Mouse (Mus musculus) neural tube, embryonic 15.5 days (tissue): ENCODE results near the gene Brap. TPM values are rescaled to one million over a fixed set of nuclear protein-coding genes. Genes with fewer than 3 reads are reported as not detected.
"Not testable (repeated sequence)": the region's sequence is repeated elsewhere in the genome, so short reads cannot be mapped to it uniquely, and the experiment has no call there.

Experiments
- ATAC-seq: fragments of 200-750 bp; cut with Nextera tagmentation; 2 replicates; pipeline ENCODE4 v1.8.0; 2017; ENCODE audit warnings: mild to moderate bottlenecking, moderate TSS enrichment, moderate library complexity; ENCODE audit not compliant: low FRiP score
- H3K27ac ChIP-seq: fragments of 300-500 bp; sonication (generic); replicated peaks from 2 replicates; pipeline ENCODE4 v1.5.1; 2015; ENCODE audit warnings: mild to moderate bottlenecking, inconsistent platforms
- H3K27me3 ChIP-seq: fragments of 300-500 bp; sonication (generic); replicated peaks from 2 replicates; pipeline ENCODE4 v1.6.1; 2015; ENCODE audit warnings: inconsistent platforms
- H3K36me3 ChIP-seq: fragments of 300-500 bp; sonication (generic); 2 replicates; pipeline ENCODE4 v1.6.1; 2015; ENCODE audit warnings: inconsistent platforms
- H3K4me1 ChIP-seq: fragments of 300-500 bp; sonication (generic); 2 replicates; pipeline ENCODE4 v1.6.1; 2015; ENCODE audit warnings: inconsistent platforms
- H3K4me2 ChIP-seq: fragments of 300-500 bp; sonication (generic); 2 replicates; pipeline ENCODE4 v1.6.1; 2015; ENCODE audit warnings: inconsistent platforms, mild to moderate bottlenecking, moderate library complexity
- H3K4me3 ChIP-seq: fragments of 300-500 bp; sonication (generic); replicated peaks from 2 replicates; pipeline ENCODE4 v1.5.1; 2015; ENCODE audit warnings: mild to moderate bottlenecking, inconsistent platforms
- H3K9ac ChIP-seq: fragments of 300-500 bp; sonication (generic); replicated peaks from 2 replicates; pipeline ENCODE4 v1.6.1; 2015; ENCODE audit warnings: mild to moderate bottlenecking, inconsistent platforms
- H3K9me3 ChIP-seq: fragments of 300-500 bp; sonication (generic); replicated peaks from 2 replicates; pipeline ENCODE4 v1.6.1; 2016; ENCODE audit warnings: inconsistent platforms
- WGBS: fragments of 180-500 bp; shearing (Covaris S2); methylation state at CpG from one replicate; pipeline ENCODE4 v1.1.7; 2015; ENCODE audit warnings: mixed read lengths; 5-methylcytosine and 5-hydroxymethylcytosine counted together
- polyA plus RNA-seq: library from polyadenylated mRNA; unstranded; fragments of >200 nt; fragmentation: Nextera tagmentation; extraction: Ambion mirVana; gene quantifications from 2 replicates; pipeline ENCODE4 v1.2.1, GENCODE M21; 2015

The Brap gene
- 38.9 and 42.1 TPM in 2 replicates for polyA plus RNA-seq

- peak within 1 kb of the TSS; percentile 91 for H3K9ac ChIP-seq
- ATAC-seq: peak; percentile 92
- no peaks in the 10 kb centered on the region for H3K9me3 ChIP-seq
- H3K27me3 ChIP-seq: no peaks in the 10 kb centered on the region
- H3K4me2 ChIP-seq: peak within 1 kb of the TSS; percentile 86
- peaks cover 21% of the 10 kb centered on the region for H3K36me3 ChIP-seq
- H3K4me3 ChIP-seq: peak within 1 kb of the TSS; percentile 87
- H3K4me1 ChIP-seq: peaks cover 24% of the 10 kb centered on the region
- peak within 1 kb of the TSS; percentile 82 for H3K27ac ChIP-seq
- WGBS: 2% methylated on average over 68 of the region's 85 CpGs
These were observed at the start of gene Brap, which contains the start of gene Acad10 for GRCm38 (mm10) chr5:121660059-121660896. Gene Brap, plus strand, starts transcription at chr5:121660563. Gene Acad10, minus strand, starts transcription at chr5:121660514.

- no peaks in the 10 kb centered on the region for H3K36me3 ChIP-seq
- H3K4me2 ChIP-seq: no peak overlapping the region
- no peak overlapping the region for H3K9ac ChIP-seq
- 80% methylated on average over 6 of the region's 6 CpGs for WGBS
- H3K4me1 ChIP-seq: no peaks in the 10 kb centered on the region
- H3K27ac ChIP-seq: no peak overlapping the region
- no peak overlapping the region for H3K4me3 ChIP-seq
- no peak for ATAC-seq
- no peaks in the 10 kb centered on the region for H3K9me3 ChIP-seq
- no peaks in the 10 kb centered on the region for H3K27me3 ChIP-seq
These were observed 48.3 kb upstream of the Brap start for GRCm38 (mm10) chr5:121612036-121612435.

GRCm38 (mm10) chr5:121614921-121615320, 45.4 kb upstream of the Brap start:
- H3K4me2 ChIP-seq, ATAC-seq, H3K9ac ChIP-seq: not testable (repeated sequence)

GRCm38 (mm10) chr5:121618592-121619513, 41.5 kb upstream of the Brap start, which contains the start of gene Acad12:
Gene Acad12, minus strand, starts transcription at chr5:121618938.
- under 1% methylated on average over 57 of the region's 58 CpGs for WGBS
- H3K4me1 ChIP-seq: peaks cover 17% of the 10 kb centered on the region

More at GRCm38 (mm10) chr5:121614921-121615320, 45.4 kb upstream of the Brap start:
- not testable (repeated sequence) for H3K27me3 ChIP-seq, H3K9me3 ChIP-seq, H3K27ac ChIP-seq, H3K4me3 ChIP-seq, H3K36me3 ChIP-seq
- WGBS: 88% methylated on average over 3 of the region's 3 CpGs
- H3K4me1 ChIP-seq: peaks cover 12% of the 10 kb centered on the region

GRCm38 (mm10) chr5:121621102-121621501, 39.3 kb upstream of the Brap start:
- Histone ChIP-seq H3K27me3 (no peaks in the 10 kb centered on the region), H3K4me2 (no peak overlapping the region), H3K27ac (no peak overlapping the region), H3K4me3 (no peak overlapping the region), H3K36me3 (no peaks in the 10 kb centered on the region), H3K9ac (no peak overlapping the region), H3K9me3 (no peaks in the 10 kb centered on the region), H3K4me1 (peaks cover 17% of the 10 kb centered on the region)
- ATAC-seq: no peak
- WGBS: 96% methylated on average over 5 of the region's 5 CpGs

More at GRCm38 (mm10) chr5:121618592-121619513, 41.5 kb upstream of the Brap start, which contains the start of gene Acad12:
- Histone ChIP-seq H3K9ac (peak within 1 kb of the TSS; percentile 89), H3K9me3 (no peaks in the 10 kb centered on the region), H3K27ac (peak within 1 kb of the TSS; percentile 88), H3K27me3 (no peaks in the 10 kb centered on the region), H3K4me2 (peak within 1 kb of the TSS; percentile 79), H3K36me3 (no peaks in the 10 kb centered on the region), H3K4me3 (peak within 1 kb of the TSS; percentile 83)
- ATAC-seq: peak; percentile 89

- 87% methylated on average over 3 of the region's 3 CpGs for WGBS
- Histone ChIP-seq H3K9me3 (no peaks in the 10 kb centered on the region), H3K36me3 (no peaks in the 10 kb centered on the region), H3K4me2 (no peak overlapping the region), H3K27me3 (no peaks in the 10 kb centered on the region), H3K9ac (no peak overlapping the region), H3K27ac (no peak overlapping the region), H3K4me1 (peaks cover 13% of the 10 kb centered on the region), H3K4me3 (no peak overlapping the region)
- no peak for ATAC-seq
These were observed 37.1 kb upstream of the Brap start for GRCm38 (mm10) chr5:121623241-121623640.

- 0% methylated on average over 1 of the region's 1 CpGs for WGBS
- no peak for ATAC-seq
- Histone ChIP-seq H3K36me3 (no peaks in the 10 kb centered on the region), H3K9me3 (no peaks in the 10 kb centered on the region), H3K4me3 (no peak overlapping the region), H3K27ac (no peak overlapping the region), H3K4me1 (no peaks in the 10 kb centered on the region), H3K27me3 (no peaks in the 10 kb centered on the region), H3K4me2 (no peak overlapping the region), H3K9ac (no peak overlapping the region)
These were observed 32.5 kb upstream of the Brap start for GRCm38 (mm10) chr5:121627871-121628270.

GRCm38 (mm10) chr5:121631106-121631647, 29.2 kb upstream of the Brap start:
- H3K9ac ChIP-seq, H3K36me3 ChIP-seq, H3K27ac ChIP-seq, ATAC-seq, H3K27me3 ChIP-seq, H3K4me3 ChIP-seq, H3K4me1 ChIP-seq, H3K9me3 ChIP-seq, H3K4me2 ChIP-seq: not testable (repeated sequence)
- 70% methylated on average over 8 of the region's 9 CpGs for WGBS

- no peaks in the 10 kb centered on the region for H3K27me3 ChIP-seq
- no peaks in the 10 kb centered on the region for H3K4me1 ChIP-seq
- no peaks in the 10 kb centered on the region for H3K36me3 ChIP-seq
- H3K4me2 ChIP-seq: no peak overlapping the region
- H3K4me3 ChIP-seq: no peak overlapping the region
- no peak overlapping the region for H3K9ac ChIP-seq
- no peaks in the 10 kb centered on the region for H3K9me3 ChIP-seq
- 45% methylated on average over 3 of the region's 3 CpGs for WGBS
- no peak for ATAC-seq
- no peak overlapping the region for H3K27ac ChIP-seq
These were observed 27.6 kb upstream of the Brap start for GRCm38 (mm10) chr5:121632804-121633203.

GRCm38 (mm10) chr5:121634668-121635067, 25.7 kb upstream of the Brap start:
- H3K36me3 ChIP-seq: no peaks in the 10 kb centered on the region
- no peaks in the 10 kb centered on the region for H3K27me3 ChIP-seq
- H3K4me3 ChIP-seq: no peak overlapping the region
- no peak overlapping the region for H3K9ac ChIP-seq
- no peaks in the 10 kb centered on the region for H3K4me1 ChIP-seq
- ATAC-seq: no peak
- 89% methylated on average over 5 of the region's 5 CpGs for WGBS
- no peak overlapping the region for H3K27ac ChIP-seq
- H3K9me3 ChIP-seq: no peaks in the 10 kb centered on the region
- H3K4me2 ChIP-seq: no peak overlapping the region

GRCm38 (mm10) chr5:121637296-121637695, 23.1 kb upstream of the Brap start:
- Histone ChIP-seq H3K4me1 (no peaks in the 10 kb centered on the region), H3K27me3 (no peaks in the 10 kb centered on the region), H3K27ac (no peak overlapping the region), H3K9ac (no peak overlapping the region), H3K4me3 (no peak overlapping the region), H3K9me3 (no peaks in the 10 kb centered on the region), H3K4me2 (no peak overlapping the region), H3K36me3 (no peaks in the 10 kb centered on the region)
- 88% methylated on average over 6 of the region's 6 CpGs for WGBS
- no peak for ATAC-seq
